Mouse (Mus musculus) left cerebral cortex, postnatal 4 days (tissue): Measurements from ENCODE around the gene Slc23a2. TPM values are rescaled to one million over a fixed set of nuclear protein-coding genes. Genes with fewer than 3 reads are reported as not detected.

Source experiments
- total RNA-seq, 2 experiments: library from RNA; stranded (reverse); gene quantifications; 2 replicates each; pipeline ENCODE4 v1.2.3; 2021

Gene Slc23a2
- total RNA-seq, 2 experiments from 2014 or later: 75.9 to 79.6 TPM

Other genes with a start within 250 kb of the Slc23a2 start
- 100 to 1,000 TPM; 227 to 254 TPM for gene Prnp, start 235.2 kb downstream of the Slc23a2 start, total RNA-seq
- gene Prn, start 235.2 kb downstream of the Slc23a2 start, total RNA-seq: 1 to 10 TPM in 1 of 2 experiments, not detected in 1; 1.1 TPM
- 10 to 100 TPM in 1 of 2 experiments, 1 to 10 TPM in 1; 8.1 to 10.0 TPM for gene Prnd, start 194.2 kb downstream of the Slc23a2 start, total RNA-seq
- gene Rassf2, start 114.8 kb downstream of the Slc23a2 start, total RNA-seq: 10 to 100 TPM; 48.7 to 52.5 TPM
- gene Tmem230, start 102.7 kb upstream of the Slc23a2 start, total RNA-seq: 10 to 100 TPM; 23.5 to 23.9 TPM
- gene Pcna, start 108.2 kb upstream of the Slc23a2 start, total RNA-seq: 10 to 100 TPM; 74.2 to 81.4 TPM
- 100 to 1,000 TPM in 1 of 2 experiments, 10 to 100 TPM in 1; 96.4 to 110 TPM for gene Cds2, start 118.0 kb upstream of the Slc23a2 start, total RNA-seq
- gene Prokr2, start 240.3 kb upstream of the Slc23a2 start, total RNA-seq: 10 to 100 TPM; 15.3 to 20.3 TPM